Mouse (Mus musculus) ovary, postnatal 36 days (tissue): Measurements from ENCODE around the gene Cyp4f14.
"Not testable (repeated sequence)": the region's sequence is repeated elsewhere in the genome, so short reads cannot be mapped to it uniquely, and the experiment has no call there.

Source experiments
- DNase-seq: peaks from one replicate; pipeline ENCODE4 v3.0.0; 2022; ENCODE audit warnings: low spot score, mixed read lengths

The Cyp4f14 gene

DNA sequence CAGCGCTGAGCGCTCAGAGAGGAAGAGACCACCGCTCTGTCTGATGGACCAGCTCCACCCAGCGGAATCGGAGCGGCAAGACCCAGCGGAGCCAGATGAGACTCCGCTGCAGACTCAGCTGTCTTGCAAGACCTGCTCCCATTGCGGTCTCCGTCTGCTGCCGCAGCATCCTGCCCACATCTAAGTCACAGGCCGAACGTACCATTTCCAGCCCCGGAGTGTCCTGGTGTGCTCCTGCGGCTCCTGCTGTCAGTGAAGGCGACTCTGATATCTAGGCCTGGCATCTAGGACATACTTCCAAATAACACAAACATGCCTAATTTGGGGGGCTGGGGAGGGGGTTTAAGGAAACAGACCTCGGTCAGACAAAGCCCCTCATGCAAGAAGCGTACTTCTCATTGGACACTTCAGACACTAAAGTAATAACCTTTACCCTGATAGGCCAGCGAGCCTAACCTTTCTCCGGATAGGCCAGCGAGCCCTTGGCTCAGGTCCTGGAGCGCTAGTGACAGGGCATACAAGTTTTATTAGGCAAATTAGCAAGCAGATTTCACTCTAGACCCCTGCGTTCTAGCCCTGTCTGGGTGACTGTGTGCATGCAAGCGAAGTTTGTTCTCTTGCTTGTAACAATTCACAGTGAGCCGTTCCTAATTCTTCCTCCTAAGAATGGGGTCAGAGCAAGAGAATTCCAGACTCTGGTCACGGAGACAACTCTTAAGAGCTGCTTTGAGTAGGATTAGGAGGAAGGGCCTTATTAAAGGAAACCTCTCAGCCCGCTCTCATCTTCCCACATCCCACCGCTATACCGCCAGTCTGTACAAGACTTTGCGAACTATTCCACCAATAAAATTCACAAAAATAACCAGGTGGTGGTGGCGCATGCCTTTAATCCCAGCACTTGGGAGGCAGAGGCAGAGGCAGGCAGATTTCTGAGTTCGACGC is 25.6 kb downstream of the Cyp4f14 start, which contains the start of gene Zfp870:
Gene Zfp870, minus strand, starts transcription at position 404 of the 942 bp plus-strand sequence.
- peak; percentile 74 for DNase-seq

DNA sequence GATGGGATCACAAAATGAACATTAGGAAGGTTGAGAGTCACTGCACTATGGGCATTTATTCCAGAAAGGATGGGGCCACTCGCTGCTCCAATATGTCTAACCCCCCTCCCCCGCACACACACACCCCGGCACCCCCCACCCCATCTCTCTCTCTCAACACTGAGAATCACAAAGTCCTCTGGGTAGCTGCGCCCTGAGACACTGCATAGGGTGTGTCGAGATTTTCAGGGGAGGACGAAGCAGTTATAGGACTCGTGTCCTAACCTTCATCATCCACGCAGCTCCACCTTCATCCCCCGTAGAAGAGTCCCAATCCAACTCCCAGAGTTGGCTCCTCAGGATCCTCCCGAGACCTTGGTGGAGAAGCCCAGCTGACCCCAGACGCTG is 26.3 kb downstream of the Cyp4f14 start:
- no peak for DNase-seq

DNA sequence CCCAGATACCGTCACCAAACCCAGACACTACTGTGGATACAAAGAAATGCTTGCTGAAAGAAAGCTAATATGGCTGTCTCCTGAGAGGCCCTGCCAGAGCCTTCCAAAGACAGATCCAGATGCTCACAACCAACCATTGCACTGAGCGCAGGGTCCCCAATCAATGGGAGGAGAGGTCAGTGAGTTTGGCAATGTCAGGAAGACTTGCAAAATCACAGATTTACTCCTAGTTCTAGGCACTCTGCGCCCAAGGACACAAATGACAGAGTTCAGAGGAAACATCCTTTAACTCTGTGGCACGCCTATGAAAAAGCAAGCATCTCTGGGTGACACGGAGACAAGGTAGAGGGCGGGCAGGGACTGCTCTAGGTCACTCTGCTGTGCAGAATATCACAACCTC is 27.5 kb downstream of the Cyp4f14 start:
- no peak for DNase-seq

DNA sequence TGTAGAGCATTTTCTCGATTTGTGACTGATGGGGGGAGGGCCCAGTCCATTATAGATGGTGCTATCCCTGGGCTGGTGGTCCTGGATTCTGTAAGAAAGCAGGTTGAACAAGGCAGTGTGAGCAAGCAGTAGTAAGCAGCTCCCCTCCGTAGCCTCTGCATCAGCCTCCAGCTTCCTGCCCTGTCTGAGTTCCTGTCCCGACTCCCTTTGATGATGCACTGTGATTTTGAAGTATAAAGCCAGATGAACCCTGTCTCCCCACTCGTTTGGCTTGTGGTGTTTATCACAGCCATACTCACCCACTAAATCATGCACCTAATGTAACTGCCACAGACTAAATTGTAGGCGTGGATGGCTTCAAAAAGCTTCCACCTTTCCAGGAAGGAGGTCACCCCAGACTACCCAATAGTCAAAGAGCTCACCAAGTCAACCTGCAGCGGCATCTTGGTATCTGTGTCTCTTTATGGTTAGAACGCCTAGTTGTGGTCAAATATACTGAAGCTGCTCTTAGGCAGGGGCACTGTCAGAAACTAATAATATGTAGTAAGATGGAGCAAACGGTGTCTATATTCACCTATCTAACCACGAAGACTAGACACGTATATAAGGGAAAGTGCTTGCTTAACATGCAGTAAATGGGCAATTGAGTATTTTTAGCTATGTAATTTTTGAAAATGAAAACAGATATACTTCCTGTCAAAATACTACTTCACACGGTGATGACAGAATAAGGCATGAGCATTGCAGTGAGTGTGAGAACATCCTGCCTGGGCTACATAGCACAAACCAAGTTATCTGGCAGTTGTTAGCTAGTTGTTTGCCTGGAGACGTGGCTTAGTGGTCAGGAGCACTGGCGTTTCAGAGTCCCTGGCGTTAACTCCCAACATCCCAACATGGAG is 36.6 kb downstream of the Cyp4f14 start:
- no peak for DNase-seq

DNA sequence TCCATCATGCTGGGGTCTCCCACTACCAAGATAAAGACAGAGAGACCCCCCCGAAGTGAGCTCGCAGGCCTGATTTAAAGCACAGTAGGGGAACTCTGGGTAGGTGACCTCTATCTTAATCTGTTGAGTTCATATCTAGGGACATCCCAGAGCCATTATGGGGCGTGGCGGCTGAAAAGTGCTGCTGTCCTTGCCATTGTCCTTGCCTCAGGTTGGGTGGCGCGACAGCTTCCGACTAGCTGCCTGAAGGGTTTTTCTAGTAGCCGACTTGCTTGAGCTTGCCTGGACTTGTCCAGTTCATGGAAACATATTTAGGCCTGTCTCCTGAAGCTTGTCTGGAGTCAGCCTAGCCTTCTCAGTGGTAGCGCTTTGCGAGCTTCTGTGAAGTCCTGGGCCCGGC is 38.4 kb downstream of the Cyp4f14 start:
- no peak for DNase-seq

DNA sequence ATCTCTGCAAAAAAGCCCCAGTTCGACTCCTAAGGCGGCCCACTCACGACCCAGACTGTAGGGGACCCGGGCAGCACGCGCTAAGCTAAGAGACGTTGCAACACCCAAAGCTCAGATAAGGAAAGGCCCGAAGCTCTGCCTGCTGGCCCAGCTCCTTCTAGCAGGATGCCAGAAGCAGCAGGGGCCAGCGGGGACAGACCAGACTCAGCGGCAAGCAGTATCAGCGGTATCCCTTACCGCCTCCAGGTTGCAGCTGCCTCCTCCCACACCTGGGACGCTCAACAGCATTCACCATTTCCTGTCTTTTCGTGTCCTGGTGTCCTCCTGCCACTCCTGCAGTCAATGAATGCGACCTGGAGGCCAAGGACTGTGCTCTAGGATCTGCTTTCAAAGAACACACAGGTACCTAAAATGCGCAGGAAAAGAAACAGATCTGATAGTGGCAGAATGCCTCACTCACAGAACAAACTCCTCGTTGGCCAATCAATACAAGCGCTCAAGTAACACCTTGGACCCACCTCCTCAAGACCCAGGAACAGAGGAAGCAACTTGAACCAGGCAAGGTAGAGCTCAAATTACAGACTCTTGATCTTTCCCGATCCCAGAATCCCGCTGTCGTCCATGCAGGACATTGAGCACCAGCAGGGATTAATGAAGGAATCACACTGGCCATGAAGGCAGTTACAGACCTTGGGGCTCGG is 39.5 kb downstream of the Cyp4f14 start:
- DNase-seq, result no peak

DNA sequence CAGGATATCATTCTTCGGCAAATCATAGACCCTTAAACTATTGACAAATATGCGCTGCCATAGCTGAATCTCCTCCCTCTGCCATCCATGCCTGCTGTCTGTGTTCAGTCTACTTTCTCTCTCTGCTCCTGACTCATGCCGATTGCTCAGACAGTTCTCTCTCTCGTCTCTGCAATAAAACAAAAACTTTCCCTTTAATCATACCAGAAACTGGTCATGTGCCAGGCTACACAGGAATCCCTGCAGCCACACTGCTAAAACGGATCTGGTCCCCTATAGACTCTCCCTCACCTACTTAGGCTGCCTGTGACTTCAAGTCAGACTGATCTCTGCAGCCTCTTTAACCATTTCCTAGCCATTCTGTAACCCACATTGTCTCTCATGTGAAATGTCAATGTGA is 44.4 kb downstream of the Cyp4f14 start:
- no peak for DNase-seq

DNA sequence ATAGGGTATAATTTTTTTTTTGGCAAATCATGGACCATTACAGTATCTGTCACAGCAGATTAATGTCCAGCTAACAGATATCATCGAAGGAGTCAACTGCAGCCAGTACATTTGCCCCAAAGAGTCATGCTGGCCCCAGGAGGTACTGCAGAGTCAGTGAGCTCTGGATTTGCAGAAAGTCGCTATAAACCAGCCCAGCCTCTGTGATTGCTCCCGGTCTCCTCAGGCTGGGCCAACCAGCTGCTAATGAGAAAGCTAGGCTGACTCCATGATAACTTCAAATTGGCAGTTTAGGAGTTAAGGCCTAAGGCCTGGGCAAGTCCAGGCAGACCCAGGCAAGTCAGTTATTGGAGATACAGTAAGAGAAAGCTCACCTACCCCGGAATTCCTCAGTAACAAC is 45.1 kb downstream of the Cyp4f14 start:
- no peak for DNase-seq

DNA sequence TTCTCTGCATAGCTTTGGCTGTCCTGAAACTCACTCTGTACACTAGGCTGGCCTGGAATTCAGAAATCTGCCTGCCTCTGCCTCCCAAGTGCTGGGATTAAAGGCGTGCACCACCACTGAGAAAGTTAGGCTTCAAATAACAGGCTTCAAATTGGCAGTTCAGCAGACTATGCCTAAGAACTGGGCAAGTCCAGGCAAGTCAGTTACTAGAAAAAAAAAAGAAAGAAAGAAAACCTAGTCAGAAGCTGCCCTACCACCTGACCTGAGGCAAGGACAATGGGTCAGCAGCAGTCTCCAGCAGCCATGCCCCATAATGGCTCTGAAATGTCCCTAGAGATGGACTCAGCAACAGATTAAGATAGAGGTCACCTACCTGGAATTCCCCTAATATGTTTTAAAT is 45.7 kb downstream of the Cyp4f14 start:
- DNase-seq, result no peak

DNA sequence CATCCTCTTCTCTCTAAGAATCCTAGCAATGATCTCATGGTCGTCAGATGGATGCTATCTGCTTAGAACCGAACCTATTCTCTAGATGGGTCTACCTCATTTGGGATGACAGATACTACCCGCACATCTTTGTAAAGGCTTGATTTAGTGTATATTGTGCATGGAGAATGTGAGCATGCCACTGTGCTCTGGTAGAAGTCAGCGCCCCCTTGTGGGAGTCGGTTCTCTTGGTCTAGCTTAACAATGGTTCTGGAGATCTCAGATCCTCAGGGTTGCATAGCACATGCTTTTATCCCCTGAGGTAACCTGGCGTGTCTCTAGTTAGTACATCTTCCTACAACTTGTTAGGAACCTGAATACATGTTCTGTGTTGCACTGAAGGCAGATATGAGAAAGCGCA is 49.9 kb downstream of the Cyp4f14 start:
- DNase-seq, result not testable (repeated sequence)

DNA sequence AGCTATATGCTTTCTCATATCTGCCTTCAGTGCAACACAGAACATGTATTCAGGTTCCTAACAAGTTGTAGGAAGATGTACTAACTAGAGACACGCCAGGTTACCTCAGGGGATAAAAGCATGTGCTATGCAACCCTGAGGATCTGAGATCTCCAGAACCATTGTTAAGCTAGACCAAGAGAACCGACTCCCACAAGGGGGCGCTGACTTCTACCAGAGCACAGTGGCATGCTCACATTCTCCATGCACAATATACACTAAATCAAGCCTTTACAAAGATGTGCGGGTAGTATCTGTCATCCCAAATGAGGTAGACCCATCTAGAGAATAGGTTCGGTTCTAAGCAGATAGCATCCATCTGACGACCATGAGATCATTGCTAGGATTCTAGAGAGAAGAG is 60.4 kb downstream of the Cyp4f14 start:
- not testable (repeated sequence) for DNase-seq
